Mouse (Mus musculus) spleen, adult 2 months (tissue): ENCODE data around the gene Ccdc86. TPM values are rescaled to one million over a fixed set of nuclear protein-coding genes. Genes with fewer than 3 reads are reported as not detected.

ENCODE experiments used
- DNase-seq, 2 experiments: peaks; one replicate each; pipeline versions ENCODE4 v3.0.0 to v3.0.0-alpha.2; 2012 to 2021; ENCODE audit warnings: low spot score in 2 of 2, low read depth in 1 of 2
- H3K27ac ChIP-seq: fragments of 200-500 bp; 2 replicates; pipeline ENCODE4 v1.5.1; 2012; ENCODE audit warnings: low read length, inconsistent platforms; ENCODE audit not compliant: insufficient read depth
- H3K27me3 ChIP-seq: fragments of 200-500 bp; 2 replicates; pipeline ENCODE4 v1.6.1; 2012; ENCODE audit warnings: mild to moderate bottlenecking, moderate library complexity, low read length, inconsistent platforms; ENCODE audit not compliant: control insufficient read depth, insufficient read depth
- H3K36me3 ChIP-seq: fragments of 200-500 bp; 2 replicates; pipeline ENCODE4 v1.6.1; 2012; ENCODE audit warnings: mild to moderate bottlenecking, low read length, inconsistent platforms; ENCODE audit not compliant: control insufficient read depth, insufficient read depth
- H3K4me1 ChIP-seq: fragments of 200-500 bp; 2 replicates; pipeline ENCODE4 v1.6.1; 2011; ENCODE audit warnings: inconsistent platforms; ENCODE audit not compliant: control insufficient read depth, insufficient read depth, insufficient read length
- H3K4me3 ChIP-seq: fragments of 200-500 bp; 2 replicates; pipeline ENCODE4 v1.5.1; 2011; ENCODE audit warnings: mild to moderate bottlenecking, inconsistent platforms; ENCODE audit not compliant: insufficient read depth, insufficient read length; ENCODE audit errors: extremely low read depth
- CTCF ChIP-seq: fragments of 200-500 bp; IDR thresholded peaks from 2 replicates; pipeline ENCODE4 v1.5.1; 2011; ENCODE audit warnings: mild to moderate bottlenecking, inconsistent platforms; ENCODE audit not compliant: insufficient read depth, insufficient read length, insufficient replicate concordance; ENCODE audit errors: extremely low read depth
- POLR2A ChIP-seq: fragments of 200-500 bp; IDR thresholded peaks from 2 replicates; pipeline ENCODE4 v1.6.1; 2011; ENCODE audit warnings: low read depth, low read length, inconsistent platforms
- WGBS: fragments of 180-500 bp; shearing (Covaris S2); methylation state at CpG from one replicate; pipeline ENCODE4 v1.1.7; 2018; 5-methylcytosine and 5-hydroxymethylcytosine counted together
- polyA plus RNA-seq: library from polyadenylated mRNA; depleted of rRNA; stranded (reverse); fragments of >200 nt; gene quantifications from 2 replicates; pipeline ENCODE4 v1.2.3, GENCODE M21; 2012

The Ccdc86 gene
- polyA plus RNA-seq, 1 experiment = 4.3 TPM

GRCm38 (mm10) chr19:10938771-10939170 lies 10.3 kb downstream of the Ccdc86 start:
- no peak for TF ChIP-seq POLR2A
- TF ChIP-seq CTCF = no peak
- 68% methylated on average over 3 of the region's 3 CpGs for WGBS
- Histone ChIP-seq H3K36me3 (peaks cover 15% of the 10 kb centered on the region), H3K27ac (no peak overlapping the region), H3K4me3 (no peak overlapping the region), H3K27me3 (no peaks in the 10 kb centered on the region), H3K4me1 (peaks cover 4% of the 10 kb centered on the region)
- no peak for DNase-seq

DNA sequence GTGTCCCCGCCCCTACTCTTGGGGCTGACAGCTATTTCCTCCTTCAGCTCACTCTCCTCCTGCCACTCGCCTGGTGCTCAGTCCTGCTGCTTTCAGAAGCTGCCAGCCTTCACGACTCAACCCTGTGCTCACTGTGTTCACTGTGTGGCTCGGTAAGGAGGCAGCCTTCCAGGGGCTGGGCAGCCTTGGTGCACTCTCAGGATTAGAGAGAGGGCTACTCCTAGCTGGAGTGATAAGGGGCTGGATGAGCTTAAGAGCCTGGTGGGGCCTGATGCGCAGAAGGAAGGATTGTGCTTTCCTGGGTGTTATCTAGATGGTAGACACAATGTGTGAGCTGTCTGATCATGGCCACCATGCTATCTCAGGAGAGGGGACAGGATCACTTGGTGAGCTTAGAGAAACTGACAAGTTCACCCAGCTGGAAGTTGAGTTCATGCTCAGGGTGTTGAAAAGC lies 11.9 kb downstream of the Ccdc86 start, which contains the start of gene Ptgdr2:
Gene Ptgdr2, plus strand, starts transcription at position 51 of the 454 bp plus-strand sequence.
- TF ChIP-seq CTCF (no peak), POLR2A (no peak)
- DNase-seq = no peak
- Histone ChIP-seq H3K4me3 (no peak within 1 kb of the TSS), H3K27ac (no peak within 1 kb of the TSS), H3K36me3 (peaks cover 4% of the 10 kb centered on the region; the same call in 1 of the 2 replicates), H3K4me1 (peaks cover 4% of the 10 kb centered on the region), H3K27me3 (no peaks in the 10 kb centered on the region)
- WGBS = 36% methylated on average over 5 of the region's 5 CpGs

GRCm38 (mm10) chr19:10936077-10936476 lies 13.0 kb downstream of the Ccdc86 start:
- no peak overlapping the region for H3K27ac ChIP-seq
- no peaks in the 10 kb centered on the region for H3K36me3 ChIP-seq
- TF ChIP-seq POLR2A (no peak), CTCF (no peak)
- no peak overlapping the region for H3K4me3 ChIP-seq
- peaks cover 4% of the 10 kb centered on the region for H3K4me1 ChIP-seq
- 92% methylated on average over 5 of the region's 5 CpGs for WGBS
- DNase-seq = no peak
- no peaks in the 10 kb centered on the region for H3K27me3 ChIP-seq

DNA sequence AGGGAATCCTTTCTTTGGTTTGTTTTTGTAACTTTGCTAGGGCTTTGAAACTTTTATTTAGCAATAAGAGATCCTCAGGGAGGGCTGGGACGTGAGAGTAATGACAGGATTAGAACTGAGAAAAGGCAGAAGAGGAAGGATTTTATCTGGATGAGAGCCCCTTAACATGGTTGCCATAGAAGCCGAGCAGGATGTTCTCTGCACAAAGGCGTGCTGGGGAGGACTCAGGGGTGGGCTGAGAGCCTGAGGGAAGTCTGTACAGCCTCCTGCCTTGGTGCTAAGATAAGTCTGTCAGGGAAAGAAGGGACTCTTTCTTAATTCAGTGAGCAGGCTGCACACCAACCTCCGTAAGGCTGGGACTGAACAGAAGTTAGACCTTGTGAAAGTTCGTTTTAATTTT lies 14.0 kb downstream of the Ccdc86 start:
- 45% methylated on average over 5 of the region's 5 CpGs for WGBS
- no peaks in the 10 kb centered on the region for H3K4me1 ChIP-seq
- no peaks in the 10 kb centered on the region for H3K27me3 ChIP-seq
- H3K27ac ChIP-seq = no peak overlapping the region
- TF ChIP-seq POLR2A (no peak), CTCF (no peak)
- H3K4me3 ChIP-seq = no peak overlapping the region
- H3K36me3 ChIP-seq = no peaks in the 10 kb centered on the region
- no peak for DNase-seq

GRCm38 (mm10) chr19:10930641-10931040 lies 18.4 kb downstream of the Ccdc86 start:
- no peak overlapping the region for H3K27ac ChIP-seq
- H3K4me1 ChIP-seq = no peaks in the 10 kb centered on the region
- no peaks in the 10 kb centered on the region for H3K27me3 ChIP-seq
- no peaks in the 10 kb centered on the region for H3K36me3 ChIP-seq
- no peak overlapping the region for H3K4me3 ChIP-seq
- DNase-seq = no peak
- WGBS = 51% methylated on average over 2 of the region's 2 CpGs
- TF ChIP-seq CTCF (no peak), POLR2A (no peak)

DNA sequence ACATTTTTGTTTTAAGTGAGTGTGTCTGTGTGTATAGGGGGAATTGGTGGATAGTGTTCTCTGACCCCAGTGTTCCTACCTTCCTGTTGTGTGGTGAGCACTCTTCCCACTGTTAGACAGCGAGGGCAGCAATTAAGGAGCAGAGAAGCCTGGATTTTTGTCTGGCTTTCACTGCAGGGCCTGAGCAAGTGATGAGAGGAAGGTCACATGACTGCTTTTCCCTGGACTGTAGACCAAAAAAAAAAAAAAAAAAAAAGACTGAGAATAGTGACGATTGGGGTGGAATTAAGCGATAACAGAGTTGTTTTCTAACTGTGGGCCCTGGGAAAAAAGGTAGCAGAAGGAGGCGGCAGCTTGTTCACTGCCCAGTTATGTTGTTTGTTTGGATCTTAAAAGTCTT lies 22.4 kb downstream of the Ccdc86 start:
- no peaks in the 10 kb centered on the region for H3K4me1 ChIP-seq
- no peak for DNase-seq
- no peak overlapping the region for H3K4me3 ChIP-seq
- H3K27ac ChIP-seq = no peak overlapping the region
- 83% methylated on average over 4 of the region's 4 CpGs for WGBS
- TF ChIP-seq CTCF (no peak), POLR2A (no peak)
- no peaks in the 10 kb centered on the region for H3K36me3 ChIP-seq
- H3K27me3 ChIP-seq = no peaks in the 10 kb centered on the region

DNA sequence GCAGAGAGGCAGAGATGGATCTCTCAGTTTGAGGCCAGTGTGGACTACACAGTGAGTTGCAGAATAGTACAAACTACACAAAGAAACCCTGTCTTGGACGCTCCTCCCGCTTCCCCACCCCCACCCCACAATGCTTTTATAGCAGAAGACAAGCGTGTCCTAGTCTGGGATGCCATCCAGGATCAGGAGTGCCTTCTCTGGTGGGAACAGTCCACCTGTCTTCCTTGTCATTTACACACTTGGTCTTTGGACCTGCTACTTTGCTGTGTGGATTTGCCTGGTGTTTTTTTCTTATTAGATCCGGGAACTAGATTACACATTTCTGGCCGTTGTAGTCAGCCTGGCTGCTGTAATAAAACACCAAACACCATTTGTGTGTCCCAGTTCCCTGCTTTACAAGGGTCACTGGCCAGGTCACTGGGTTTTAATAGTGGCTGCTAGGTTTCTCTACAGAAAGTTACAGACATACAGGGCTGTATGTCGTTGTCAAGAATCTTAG lies 22.9 kb downstream of the Ccdc86 start:
- Histone ChIP-seq H3K4me3 (no peak overlapping the region), H3K27me3 (no peaks in the 10 kb centered on the region), H3K4me1 (no peaks in the 10 kb centered on the region), H3K36me3 (no peaks in the 10 kb centered on the region), H3K27ac (no peak overlapping the region)
- no peak for TF ChIP-seq CTCF
- no peak for TF ChIP-seq POLR2A
- no peak for DNase-seq
- 89% methylated on average over 6 of the region's 6 CpGs for WGBS
